Mouse (Mus musculus): ENCODE data around the gene Tusc1.
A peak's percentile ranks its signal among the peaks of the same experiment; 100 is the strongest.

The Tusc1 gene

GRCm38 (mm10) chr4:93335118-93336003 lies at the start of gene Tusc1:
Tusc1 (minus strand) TSS chr4:93335511.
- peak; percentile 88 to 94 for DNase-seq (ENCODE audit: low spot score in 2 of 2)

- DNase-seq (ENCODE audit: low spot score in 2 of 2): no peak
Observed at GRCm38 (mm10) chr4:93352930-93353329, 17.6 kb upstream of the Tusc1 start.

DNA sequence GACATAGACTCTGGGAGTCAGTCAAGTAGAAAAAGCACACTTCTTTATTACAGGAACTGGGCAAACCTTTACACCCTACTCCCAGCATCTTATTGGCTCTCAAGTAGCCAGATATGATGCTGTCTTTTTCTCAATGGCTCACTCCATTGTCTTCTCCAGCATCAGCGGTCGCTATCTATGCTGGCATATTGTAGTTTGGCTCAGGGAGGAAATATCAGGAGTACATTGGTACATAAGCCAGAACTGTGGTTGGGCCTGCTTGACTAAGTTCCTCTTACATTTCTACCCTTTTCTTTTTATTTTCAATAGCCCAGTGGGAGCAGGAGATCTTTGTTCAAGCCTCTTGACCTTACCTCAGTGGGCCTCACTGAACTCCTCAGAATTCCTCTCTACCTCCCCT lies 9.0 kb upstream of the Tusc1 start:
- no peak for DNase-seq (ENCODE audit: low spot score in 2 of 2)

DNA sequence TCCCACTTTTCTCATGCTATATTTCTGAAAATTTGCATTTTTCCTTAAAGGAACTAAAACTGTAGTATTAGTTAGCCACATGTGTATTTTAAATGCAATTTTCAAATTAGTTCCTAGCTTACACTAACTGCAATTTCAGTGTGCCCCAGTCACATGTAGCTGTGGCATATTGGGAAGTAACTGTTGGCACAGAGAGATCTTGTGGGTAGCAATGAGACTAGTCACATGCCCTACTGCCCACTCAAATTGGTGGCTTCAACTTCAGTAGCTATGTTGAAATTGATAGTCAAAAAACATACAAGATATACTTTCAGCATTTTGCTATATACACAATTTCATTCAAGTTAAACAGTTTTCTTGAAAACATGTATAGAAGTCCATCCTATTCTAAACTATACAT lies 6.3 kb upstream of the Tusc1 start:
- DNase-seq (ENCODE audit: low spot score in 2 of 2): no peak

DNA sequence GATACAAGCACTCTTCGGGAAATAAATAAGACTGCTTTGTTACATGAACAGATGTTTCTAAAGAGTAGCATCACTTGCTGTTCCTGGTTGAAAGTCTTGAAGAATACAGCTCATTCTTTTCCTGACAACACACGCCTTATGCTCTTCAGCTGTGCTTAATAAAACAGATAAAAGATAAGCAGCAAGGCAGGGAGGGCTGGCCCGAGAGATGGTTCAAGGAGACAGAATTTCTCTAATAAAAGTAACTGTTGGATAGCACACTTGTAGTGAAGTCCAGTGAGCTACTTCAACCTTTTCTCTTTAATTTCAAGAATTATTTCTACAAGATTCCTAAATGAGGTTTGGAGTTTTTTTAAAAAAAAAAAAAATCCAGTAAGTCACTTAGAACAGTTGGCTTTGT lies 2.7 kb upstream of the Tusc1 start:
- DNase-seq (ENCODE audit: low spot score in 2 of 2): no peak

- DNase-seq (ENCODE audit: low spot score in 2 of 2): peak; percentile 89 to 93
Observed at GRCm38 (mm10) chr4:93334636-93335117, 634 bp downstream of the Tusc1 start.

DNA sequence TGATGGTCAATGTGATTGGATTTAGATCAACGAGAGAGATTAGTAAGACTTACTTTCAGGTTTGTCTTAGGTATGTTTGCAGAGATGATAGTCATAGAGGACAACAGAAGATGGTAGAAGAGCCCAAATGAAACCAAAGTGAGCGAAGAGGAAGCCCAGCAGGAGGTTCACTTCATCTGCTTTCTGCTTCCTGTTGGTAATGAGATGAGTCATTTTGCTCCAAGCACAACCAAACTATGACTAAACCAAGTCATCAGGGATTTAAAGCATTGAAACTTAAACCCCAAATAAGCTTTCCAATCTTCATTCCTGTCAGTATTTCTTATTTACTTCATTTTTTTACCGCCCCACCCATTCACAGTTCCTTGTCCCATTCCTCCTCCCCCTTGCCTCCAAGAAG lies 27.8 kb downstream of the Tusc1 start:
- DNase-seq (ENCODE audit: low spot score in 2 of 2): no peak

- no peak for DNase-seq (ENCODE audit: low spot score in 2 of 2)
Observed at GRCm38 (mm10) chr4:93286065-93286464, 49.2 kb downstream of the Tusc1 start.
